Mouse (Mus musculus) c-Kit-negative CD71-positive TER-119-positive erythroid progenitor cells, embryonic 14.5 days (primary cell): Measurements from ENCODE around the gene Skint11.
"Not testable (repeated sequence)": the region's sequence is repeated elsewhere in the genome, so short reads cannot be mapped to it uniquely, and the experiment has no call there.

ENCODE experiments used
- DNase-seq: peaks from one replicate; pipeline ENCODE4 v3.0.0-alpha.2; 2013; ENCODE audit warnings: low read depth, low spot score

Skint11 gene

GRCm38 (mm10) chr4:114163084-114163483, at the start of gene Skint11:
TSS of gene Skint11 (plus strand) at chr4:114163384.
- no peak for DNase-seq

DNA sequence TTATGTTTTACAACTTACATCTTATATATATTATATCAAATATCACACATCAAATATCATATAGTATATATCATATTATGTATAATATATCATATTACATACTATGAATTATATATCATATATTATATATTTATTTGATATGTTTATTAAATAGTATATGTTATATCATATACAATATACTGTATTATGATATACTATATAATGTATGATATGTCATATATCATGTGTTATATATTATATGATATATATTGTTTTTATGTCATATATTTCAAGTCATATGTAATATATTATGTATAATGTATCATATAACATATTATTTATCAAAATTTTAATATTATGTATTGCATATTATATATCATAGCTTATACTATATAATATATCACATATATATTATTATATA, 2.0 kb upstream of the Skint11 start:
- no peak for DNase-seq

- not testable (repeated sequence) for DNase-seq
Measured at GRCm38 (mm10) chr4:114172898-114173297, 9.7 kb downstream of the Skint11 start.

DNA sequence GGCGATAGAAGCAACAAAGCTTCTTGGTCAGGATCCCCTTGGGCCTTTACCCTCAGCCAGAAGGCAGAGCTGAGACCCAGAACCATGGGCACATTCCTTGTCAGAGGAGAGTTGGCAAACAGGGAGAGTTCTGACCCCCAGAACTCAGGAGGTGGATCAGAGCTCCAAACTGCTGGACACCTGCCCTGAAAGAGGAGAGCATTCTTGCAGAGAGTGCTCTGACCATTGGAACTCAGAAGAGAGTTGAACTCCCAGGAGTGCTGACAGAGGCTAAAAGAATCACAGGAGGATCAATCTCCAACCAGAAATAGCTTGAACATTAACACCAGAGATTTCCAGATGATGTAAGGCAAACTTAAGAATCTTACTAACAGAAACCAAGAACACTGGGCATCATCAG, 93.7 kb downstream of the Skint11 start:
- DNase-seq, result not testable (repeated sequence)
